Comparison of ENCODE assay signal across 9 mouse cellular contexts in genomic region chr2:168765065-168765681, GRCm38 (mm10). TPM values are rescaled to one million over a fixed set of nuclear protein-coding genes. Genes with fewer than 3 reads are reported as not detected.
A peak's percentile ranks its signal among the peaks of the same experiment; 100 is the strongest.
DNase-seq lines count a peak whose midpoint lies in the region; ATAC-seq and TF ChIP-seq lines count a peak whose summit lies in the region.
"Had no signal": no experiment of that assay in that cellular context is flagged by ENCODE, and none has a peak within 500 bp of the region (broad histone marks: within the 10 kb centered on the region; RNA-seq: fewer than 3 reads in every experiment).

No protein-coding gene starts in this region.

- H3K27ac ChIP-seq in heart, embryonic 16.5 days (ENCODE audit: low read length) = peak overlapping the region; percentile 77
- H3K27ac ChIP-seq in lung, postnatal 0 days (ENCODE audit: low read length) = no peak overlapping the region
- H3K27ac ChIP-seq: macrophage had no signal

- peaks cover 8% of the 10 kb centered on the region; the same call in 1 of the 2 replicates for H3K4me1 ChIP-seq in heart, embryonic 16.5 days (ENCODE audit: control insufficient read depth, insufficient read depth, low read length)
- peaks cover 6% of the 10 kb centered on the region for H3K4me1 ChIP-seq in lung, postnatal 0 days (ENCODE audit: insufficient read depth, low read depth, low read length)

- no peaks in the 10 kb centered on the region for H3K9me3 ChIP-seq in heart, embryonic 16.5 days (replicated peaks; ENCODE audit: control insufficient read depth, low read length)
- H3K9me3 ChIP-seq in lung, postnatal 0 days (ENCODE audit: low read length) = no peaks in the 10 kb centered on the region

- no peak for TF ChIP-seq EP300 in lung, postnatal 0 days (IDR thresholded peaks at IDR 0.05)

- H3K4me2 ChIP-seq in heart, embryonic 16.5 days (ENCODE audit: low read depth, low read length) = peak overlapping the region; percentile 86
- peak overlapping the region; percentile 59; the same call in 1 of the 2 replicates for H3K4me2 ChIP-seq in lung, postnatal 0 days (replicated peaks; ENCODE audit: low read depth, low read length)

- DNase-seq in layer of hippocampus, adult 18-20 months (ENCODE audit: low spot score in 2 of 2) = peak; percentile 14 to 44
- no peak for DNase-seq in layer of hippocampus, adult 9-10 months (ENCODE audit: low spot score)
- peak; percentile 91 for DNase-seq in embryo, embryonic 9.5 days (ENCODE audit: extremely low spot score)
- DNase-seq in kidney, postnatal 14 days = peak; percentile 56
- DNase-seq in lung, postnatal 0 days (ENCODE audit: low spot score) = peak; percentile 18
- peak; percentile 40 for DNase-seq in right cerebral cortex, postnatal 25 days

- peak overlapping the region; percentile 76 for H3K9ac ChIP-seq in heart, embryonic 16.5 days (ENCODE audit: low read length)
- H3K9ac ChIP-seq in lung, postnatal 0 days (replicated peaks; ENCODE audit: low read depth) = no peak overlapping the region

- ATAC-seq in heart, embryonic 16.5 days (replicated peaks; ENCODE audit: extremely low read depth, insufficient read depth, low FRiP score) = peak; percentile 63
- no peak for ATAC-seq in lung, postnatal 0 days
- ATAC-seq in monocyte, adult 5-6 weeks (replicated peaks; ENCODE audit: insufficient number of reproducible peaks, low FRiP score, low TSS enrichment, poor library complexity, severe bottlenecking) = no peak

- peaks cover 65% of the 10 kb centered on the region for H3K27me3 ChIP-seq in heart, embryonic 16.5 days (ENCODE audit: control insufficient read depth, insufficient read depth, low read length)
- H3K27me3 ChIP-seq in lung, postnatal 0 days (replicated peaks; ENCODE audit: insufficient read depth, low read length) = peaks cover 52% of the 10 kb centered on the region

- H3K4me3 ChIP-seq in heart, embryonic 16.5 days (ENCODE audit: low read length) = peak overlapping the region; percentile 64
- peak overlapping the region; percentile 31; the same call in 1 of the 2 replicates for H3K4me3 ChIP-seq in lung, postnatal 0 days (ENCODE audit: low read depth, low read length)

- under 1% methylated on average over 32 of the region's 32 CpGs for WGBS in heart, embryonic 16.5 days
- WGBS in lung, postnatal 0 days = 2% methylated on average over 32 of the region's 32 CpGs

- H3K36me3 ChIP-seq in heart, embryonic 16.5 days (ENCODE audit: control insufficient read depth, insufficient read depth) = no peaks in the 10 kb centered on the region
- no peaks in the 10 kb centered on the region for H3K36me3 ChIP-seq in lung, postnatal 0 days (ENCODE audit: insufficient read depth, low read length)

- peak; percentile 63 for TF ChIP-seq CTCF in lung, postnatal 0 days (IDR thresholded peaks at IDR 0.05)

RNA-seq across cellular contexts. Expression of gene Sall4, which starts 2.6 kb away (rescaled TPM):
- total RNA-seq in layer of hippocampus, adult 18-20 months (2021) = 1 to 10 TPM in 1 of 2 experiments, under 1 TPM in 1; 0.96 to 1.2 TPM
- 0.76 and 0.92 TPM in 2 replicates for polyA plus RNA-seq in heart, embryonic 16.5 days (2015; fragmentation: Nextera tagmentation; extraction: Ambion mirVana)
- not detected in 2 replicates for polyA plus RNA-seq in lung, postnatal 0 days (2015; fragmentation: Nextera tagmentation; extraction: Ambion mirVana)
- total RNA-seq in monocyte, adult 5-6 weeks (2017) = not detected in 3 replicates
- polyA plus RNA-seq: macrophage had no signal

RNA-seq across cellular contexts. Expression of gene Atp9a, which starts 23.0 kb away (rescaled TPM):
- total RNA-seq in layer of hippocampus, adult 18-20 months (2021) = 100 to 1,000 TPM; 366 to 370 TPM
- 11.4 and 12.5 TPM in 2 replicates for polyA plus RNA-seq in heart, embryonic 16.5 days (2015; fragmentation: Nextera tagmentation; extraction: Ambion mirVana)
- 19.5 and 21.1 TPM in 2 replicates for polyA plus RNA-seq in lung, postnatal 0 days (2015; fragmentation: Nextera tagmentation; extraction: Ambion mirVana)
- total RNA-seq in monocyte, adult 5-6 weeks (2017) = 0.32 to 1.3 TPM (median 0.38 TPM) in 3 replicates

Comparison
In these comparisons a context has a peak if more than half of its experiments do, and no peak if none do; other contexts are left out.
1. RNA of gene Atp9a, which starts 23.0 kb away (total RNA-seq): 366 to 370 TPM in layer of hippocampus, adult 18-20 months; 0.32 to 1.3 TPM in monocyte, adult 5-6 weeks; every median in the first group is over 100 times any median in the second.